Mouse (Mus musculus) lung, postnatal 0 days (tissue): ENCODE measurements around the gene Tmem62. TPM values are rescaled to one million over a fixed set of nuclear protein-coding genes. Genes with fewer than 3 reads are reported as not detected.

ENCODE experiments used
- ATAC-seq: fragments of 200-750 bp; cut with Nextera tagmentation; 2 replicates; pipeline ENCODE4 v1.8.0; 2017; ENCODE audit warnings: moderate library complexity
- DNase-seq: peaks from one replicate; pipeline ENCODE4 v3.0.0-alpha.2; 2016; ENCODE audit warnings: low spot score
- H3K27ac ChIP-seq: fragments of 300-500 bp; sonication (generic); 2 replicates; pipeline ENCODE4 v1.5.1; 2014; ENCODE audit warnings: antibody characterized with exemption, mild to moderate bottlenecking, low read length, mixed read lengths
- H3K27me3 ChIP-seq: fragments of 300-500 bp; sonication (generic); replicated peaks from 2 replicates; pipeline ENCODE4 v1.6.1; 2014; ENCODE audit warnings: low read length, mixed read lengths; ENCODE audit not compliant: insufficient read depth
- H3K36me3 ChIP-seq: fragments of 300-500 bp; sonication (generic); 2 replicates; pipeline ENCODE4 v1.6.1; 2014; ENCODE audit warnings: low read length, mixed read lengths; ENCODE audit not compliant: insufficient read depth
- H3K4me1 ChIP-seq: fragments of 300-500 bp; sonication (generic); 2 replicates; pipeline ENCODE4 v1.6.1; 2014; ENCODE audit warnings: antibody characterized with exemption, low read depth, low read length, mixed read lengths; ENCODE audit not compliant: insufficient read depth
- H3K4me2 ChIP-seq: fragments of 300-500 bp; sonication (generic); replicated peaks from 2 replicates; pipeline ENCODE4 v1.6.1; 2014; ENCODE audit warnings: low read depth, mild to moderate bottlenecking, low read length, moderate library complexity, mixed read lengths
- H3K4me3 ChIP-seq: fragments of 300-500 bp; sonication (generic); 2 replicates; pipeline ENCODE4 v1.5.1; 2014; ENCODE audit warnings: low read depth, low read length
- H3K9ac ChIP-seq: fragments of 300-500 bp; sonication (generic); replicated peaks from 2 replicates; pipeline ENCODE4 v1.6.1; 2014; ENCODE audit warnings: low read depth, mild to moderate bottlenecking
- H3K9me3 ChIP-seq: fragments of 300-500 bp; sonication (generic); 2 replicates; pipeline ENCODE4 v1.6.1; 2016; ENCODE audit warnings: low read length, mixed read lengths
- CTCF ChIP-seq: IDR thresholded peaks from 2 replicates; pipeline ENCODE4 v1.5.1; 2016; ENCODE audit warnings: antibody characterized with exemption, mild to moderate bottlenecking
- EP300 ChIP-seq: IDR thresholded peaks from 2 replicates; pipeline ENCODE4 v1.6.1; 2016; ENCODE audit warnings: antibody characterized with exemption, mild to moderate bottlenecking, control low read depth
- WGBS: fragments of 180-500 bp; shearing (Covaris S2); extraction: QIAGEN DNeasy Blood & Tissue Kit; methylation state at CpG from one replicate; pipeline ENCODE4 v1.1.7; 2014; 5-methylcytosine and 5-hydroxymethylcytosine counted together
- polyA plus RNA-seq: library from polyadenylated mRNA; unstranded; fragments of >200 nt; fragmentation: Nextera tagmentation; extraction: Ambion mirVana; gene quantifications from 2 replicates; pipeline ENCODE4 v1.2.1, GENCODE M21; 2015

The Tmem62 gene
- polyA plus RNA-seq, 1 experiment from 2014 or later, result 13.2 TPM

DNA sequence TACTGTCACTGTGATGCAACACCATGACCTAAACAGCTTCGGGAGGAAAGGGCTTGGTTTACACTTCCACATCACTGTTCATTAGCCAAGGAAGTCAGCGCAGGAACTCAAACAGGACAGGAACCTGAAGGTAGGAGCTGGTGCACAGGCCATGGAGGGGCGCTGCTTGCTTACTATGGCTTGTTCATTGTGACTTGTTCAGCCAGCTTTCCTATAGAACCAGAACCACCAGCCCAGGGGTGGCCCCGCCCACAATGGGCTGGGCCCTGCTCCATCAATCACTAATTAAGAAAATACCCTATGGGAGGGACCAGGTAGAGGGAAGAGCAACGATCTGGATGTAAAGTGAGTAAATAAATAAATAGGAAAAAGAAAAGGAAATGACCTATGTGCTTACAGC, 3.9 kb upstream of the Tmem62 start:
- 12% methylated on average over 5 of the region's 5 CpGs for WGBS
- Histone ChIP-seq H3K27me3 (no peaks in the 10 kb centered on the region), H3K4me3 (no peak overlapping the region), H3K9me3 (no peaks in the 10 kb centered on the region), H3K9ac (no peak overlapping the region), H3K4me1 (peaks cover 9% of the 10 kb centered on the region; the same call in 1 of the 2 replicates), H3K27ac (no peak overlapping the region), H3K4me2 (no peak overlapping the region), H3K36me3 (no peaks in the 10 kb centered on the region)
- no peak for ATAC-seq
- DNase-seq, result no peak
- peak; percentile 23 for TF ChIP-seq CTCF
- TF ChIP-seq EP300, result no peak

DNA sequence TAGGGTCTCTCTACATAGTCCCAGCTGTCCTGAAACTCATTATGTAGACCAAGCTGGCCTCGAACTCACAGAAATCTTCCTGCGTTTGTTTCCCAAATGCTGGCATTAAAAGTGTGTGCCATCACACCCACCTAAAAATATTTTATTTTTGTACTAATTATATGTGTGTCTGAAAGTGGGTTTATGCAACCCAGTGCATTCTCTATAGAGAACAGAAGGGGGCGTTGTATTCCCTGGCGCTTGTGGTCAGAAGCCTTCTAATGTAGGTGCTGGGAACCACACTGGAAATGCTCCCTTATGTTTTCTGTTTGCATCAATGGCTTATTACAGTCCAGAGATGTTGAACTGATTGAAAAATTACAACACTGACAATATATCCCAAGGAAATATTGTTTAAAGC, 509 bp upstream of the Tmem62 start:
- H3K4me1 ChIP-seq, result no peaks in the 10 kb centered on the region
- no peaks in the 10 kb centered on the region for H3K27me3 ChIP-seq
- no peak overlapping the region for H3K9ac ChIP-seq
- ATAC-seq, result no peak
- no peak overlapping the region for H3K27ac ChIP-seq
- no peak overlapping the region for H3K4me3 ChIP-seq
- H3K4me2 ChIP-seq, result no peak overlapping the region
- H3K9me3 ChIP-seq, result no peaks in the 10 kb centered on the region
- DNase-seq, result peak; percentile 60
- peak; percentile 47 for TF ChIP-seq CTCF
- TF ChIP-seq EP300, result no peak
- H3K36me3 ChIP-seq, result no peaks in the 10 kb centered on the region
- 52% methylated on average over 4 of the region's 4 CpGs for WGBS

DNA sequence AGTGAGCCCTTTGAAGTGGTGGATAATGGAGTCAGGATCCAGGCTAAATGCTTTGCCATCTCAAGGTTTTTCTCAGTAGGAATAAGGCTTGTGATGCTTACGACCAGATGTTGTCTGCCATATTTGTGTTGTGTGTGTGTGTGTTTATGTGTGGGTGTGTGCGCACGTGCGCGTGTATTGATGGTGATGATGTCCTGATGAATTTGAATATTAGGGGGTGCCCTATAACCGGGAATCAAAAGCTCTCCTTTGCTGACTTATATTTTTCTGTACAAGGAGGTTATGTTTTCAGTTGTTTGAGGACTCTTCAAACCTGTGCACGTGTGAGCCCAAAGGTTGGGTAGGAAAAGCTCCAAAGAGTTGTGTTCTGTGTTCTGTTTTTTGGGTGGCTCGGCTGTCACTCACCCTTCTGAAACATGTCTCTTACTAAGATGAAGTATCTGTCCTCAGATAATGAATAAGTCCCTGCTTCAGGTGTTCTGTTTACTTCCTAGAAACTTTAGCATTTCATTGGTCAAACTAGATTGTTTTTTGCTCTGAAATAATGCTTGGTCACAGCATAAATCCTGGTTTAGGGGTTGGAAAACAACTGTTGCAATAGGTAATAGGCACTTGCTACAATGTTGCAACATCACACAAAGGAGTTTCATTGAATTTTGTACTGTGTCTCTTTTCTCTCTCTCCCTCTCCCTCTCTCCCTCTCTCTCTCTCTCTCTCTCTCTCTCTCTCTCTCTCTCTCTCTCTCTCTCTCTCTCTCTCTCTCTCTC, 1.3 kb downstream of the Tmem62 start:
- no peaks in the 10 kb centered on the region for H3K4me1 ChIP-seq
- H3K36me3 ChIP-seq, result no peaks in the 10 kb centered on the region
- peak overlapping the region; percentile 84; the same call in 1 of the 2 replicates for H3K9ac ChIP-seq
- ATAC-seq (no peak), DNase-seq (peak; percentile 46)
- H3K4me3 ChIP-seq, result peak overlapping the region; percentile 68
- H3K4me2 ChIP-seq, result peak overlapping the region; percentile 83
- H3K27ac ChIP-seq, result peak overlapping the region; percentile 93
- no peak for TF ChIP-seq CTCF
- TF ChIP-seq EP300, result no peak
- no peaks in the 10 kb centered on the region for H3K9me3 ChIP-seq
- no peaks in the 10 kb centered on the region for H3K27me3 ChIP-seq
- WGBS, result 74% methylated on average over 8 of the region's 8 CpGs

DNA sequence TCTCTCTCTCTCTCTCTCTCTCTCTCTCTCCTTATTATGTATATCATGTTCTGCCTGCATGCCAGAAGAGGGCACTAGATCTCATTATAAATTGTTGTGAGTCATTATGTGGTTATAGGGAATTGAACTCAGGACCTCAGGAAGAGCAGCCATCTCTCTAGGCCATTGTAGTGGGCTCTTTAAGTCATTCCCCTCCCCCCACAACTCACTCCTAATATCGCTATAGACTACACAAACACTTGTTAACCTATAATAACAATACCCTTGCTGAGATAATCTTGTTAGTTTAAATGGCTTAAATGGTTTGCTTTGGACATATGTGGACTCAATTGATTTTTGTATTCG, 1.8 kb downstream of the Tmem62 start:
- H3K4me2 ChIP-seq, result no peak overlapping the region
- H3K4me1 ChIP-seq, result no peaks in the 10 kb centered on the region
- H3K9me3 ChIP-seq, result no peaks in the 10 kb centered on the region
- H3K27me3 ChIP-seq, result no peaks in the 10 kb centered on the region
- H3K36me3 ChIP-seq, result no peaks in the 10 kb centered on the region
- ATAC-seq (no peak), DNase-seq (peak; percentile 13)
- H3K27ac ChIP-seq, result no peak overlapping the region
- TF ChIP-seq EP300 (no peak), CTCF (peak; percentile 37)
- no peak overlapping the region for H3K9ac ChIP-seq
- 41% methylated on average over 2 of the region's 2 CpGs for WGBS
- no peak overlapping the region for H3K4me3 ChIP-seq

DNA sequence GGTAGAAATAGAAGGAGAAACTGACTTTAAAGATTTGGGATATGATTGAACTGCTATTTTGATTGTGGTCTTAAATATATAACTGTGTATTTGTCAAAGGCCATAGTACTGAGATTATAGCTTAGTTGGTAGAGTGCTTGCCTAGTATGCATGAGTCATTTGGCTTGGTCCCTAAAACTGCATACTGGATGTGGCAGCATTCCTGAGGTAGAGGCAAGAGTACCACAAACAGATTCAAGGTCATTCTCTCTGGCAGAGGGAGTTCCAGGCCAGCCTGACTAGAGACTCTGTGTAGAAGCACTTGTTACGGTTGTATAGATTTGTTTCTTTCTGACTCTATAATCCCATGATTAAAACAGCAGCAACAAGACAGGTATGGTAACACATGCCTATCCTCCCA, 3.0 kb downstream of the Tmem62 start:
- Histone ChIP-seq H3K4me1 (no peaks in the 10 kb centered on the region), H3K4me2 (no peak overlapping the region), H3K36me3 (no peaks in the 10 kb centered on the region), H3K27ac (peak overlapping the region; percentile 27; the same call in 1 of the 2 replicates), H3K9me3 (no peaks in the 10 kb centered on the region), H3K9ac (no peak overlapping the region), H3K27me3 (no peaks in the 10 kb centered on the region), H3K4me3 (no peak overlapping the region)
- TF ChIP-seq EP300 (peak; percentile 25; the same call in 1 of the 2 replicates), CTCF (no peak)
- WGBS, result 73% methylated on average over 1 of the region's 1 CpGs
- DNase-seq (peak; percentile 57), ATAC-seq (no peak)

DNA sequence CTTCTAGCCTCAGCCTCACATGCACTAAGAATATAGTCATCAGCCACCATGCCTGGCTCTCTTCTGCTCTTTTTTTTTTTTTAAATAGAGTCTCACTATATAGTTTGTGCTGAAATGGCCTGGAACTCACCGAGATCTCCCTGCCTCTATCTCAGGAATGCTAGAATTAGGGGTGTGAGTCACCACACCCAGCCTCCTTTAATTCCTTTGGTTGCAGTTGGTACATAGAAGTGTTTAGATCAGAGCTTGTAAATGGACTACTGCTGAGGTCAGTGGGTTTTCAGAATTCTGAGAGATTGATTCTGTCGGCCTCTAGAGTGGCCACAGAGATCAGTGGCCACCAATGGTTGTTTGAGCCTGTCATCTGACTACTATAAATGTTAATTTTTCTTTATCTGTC, 4.0 kb downstream of the Tmem62 start:
- H3K9me3 ChIP-seq, result no peaks in the 10 kb centered on the region
- peak overlapping the region; percentile 38; the same call in 1 of the 2 replicates for H3K27ac ChIP-seq
- no peaks in the 10 kb centered on the region for H3K27me3 ChIP-seq
- TF ChIP-seq EP300 (peak; percentile 43), CTCF (no peak)
- H3K4me2 ChIP-seq, result no peak overlapping the region
- WGBS, result 40% methylated on average over 2 of the region's 2 CpGs
- H3K36me3 ChIP-seq, result no peaks in the 10 kb centered on the region
- DNase-seq, result peak; percentile 49
- ATAC-seq, result peak; percentile 37; the same call in 1 of the 2 replicates
- H3K4me1 ChIP-seq, result no peaks in the 10 kb centered on the region
- no peak overlapping the region for H3K9ac ChIP-seq
- H3K4me3 ChIP-seq, result no peak overlapping the region
